Mouse (Mus musculus): ENCODE measurements at regions not wholly inside any gene's neighbourhood (a gene's known extent, or its start where the extent isn't known, plus 50 kb on each side); places are given as distances from the start of the nearest gene placed in this dataset.

DNA sequence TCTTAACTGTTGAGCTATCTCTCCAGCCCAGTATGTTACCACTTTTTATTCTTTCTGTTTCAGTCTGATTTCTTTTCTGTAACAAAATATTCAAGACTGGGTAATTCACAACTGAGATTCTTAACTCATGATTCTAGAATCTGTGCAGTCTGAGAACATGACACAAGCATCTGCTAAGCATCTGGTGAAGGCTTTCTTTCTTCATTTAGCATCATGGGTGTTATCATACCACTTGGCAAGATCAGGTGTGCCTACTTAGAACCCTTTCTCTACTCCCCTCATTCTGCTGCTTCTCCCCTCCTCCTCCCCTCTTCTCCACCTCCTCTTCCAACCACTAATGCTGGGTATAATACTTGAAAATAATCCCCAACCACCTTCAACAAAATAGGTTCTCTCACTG lies 62.1 kb upstream of the Pfn2 start:
- DNase-seq, result no peak

GRCm38 (mm10) chr3:57911831-57912596 lies 64.1 kb upstream of the Pfn2 start:
- no peak for DNase-seq

DNA sequence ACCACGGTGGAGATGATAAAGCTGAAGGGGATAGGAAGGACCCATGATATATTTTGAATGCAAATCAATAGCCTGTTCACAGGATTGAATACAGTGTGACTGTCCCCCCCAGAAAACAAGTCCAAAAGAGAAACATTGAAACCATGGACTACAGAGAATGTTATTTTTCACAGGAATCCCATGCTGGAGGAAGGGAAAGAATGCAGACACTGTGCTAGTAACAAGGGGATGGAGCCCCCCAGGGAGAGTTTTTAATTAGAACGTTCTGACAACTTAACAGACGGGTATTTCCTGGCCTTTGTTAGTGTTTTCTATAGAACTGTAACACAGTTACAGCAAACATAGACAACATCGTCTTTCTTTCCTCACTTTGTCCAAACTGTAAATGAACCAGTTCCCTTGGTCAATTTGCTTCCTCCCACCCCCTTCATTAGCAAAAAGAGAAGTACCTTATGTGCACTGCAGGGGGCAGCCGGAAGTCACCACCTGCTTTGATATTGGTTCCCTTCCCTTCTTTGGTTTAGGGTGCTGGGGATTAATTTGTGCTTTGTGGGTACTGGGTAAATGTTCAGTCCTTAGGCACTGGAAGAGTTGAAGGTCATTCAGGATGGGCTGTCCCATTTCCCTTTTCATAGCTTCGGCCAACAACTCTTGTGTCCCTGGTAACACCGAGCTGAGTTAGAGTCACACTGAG lies 64.9 kb upstream of the Pfn2 start:
- DNase-seq, result no peak

DNA sequence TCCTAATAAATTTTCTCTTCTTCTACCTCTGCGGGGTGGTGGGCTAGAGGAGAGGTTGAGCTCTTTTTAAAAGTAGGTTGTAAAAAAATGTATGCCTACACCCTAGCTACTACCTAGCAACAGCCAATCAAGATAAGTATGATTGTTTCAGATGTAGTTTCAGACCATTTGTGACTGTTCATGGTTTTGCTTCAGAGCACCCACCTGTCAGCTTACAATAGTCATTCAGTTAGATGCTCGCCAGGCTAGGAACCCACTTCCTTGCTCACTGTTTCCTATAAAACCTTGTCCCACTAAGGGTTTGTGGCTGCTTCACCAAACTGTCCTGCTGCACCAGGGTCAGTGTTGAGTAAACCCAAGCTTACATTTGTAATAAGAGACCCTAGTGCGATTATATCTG lies 66.8 kb upstream of the Pfn2 start:
- DNase-seq, result no peak

DNA sequence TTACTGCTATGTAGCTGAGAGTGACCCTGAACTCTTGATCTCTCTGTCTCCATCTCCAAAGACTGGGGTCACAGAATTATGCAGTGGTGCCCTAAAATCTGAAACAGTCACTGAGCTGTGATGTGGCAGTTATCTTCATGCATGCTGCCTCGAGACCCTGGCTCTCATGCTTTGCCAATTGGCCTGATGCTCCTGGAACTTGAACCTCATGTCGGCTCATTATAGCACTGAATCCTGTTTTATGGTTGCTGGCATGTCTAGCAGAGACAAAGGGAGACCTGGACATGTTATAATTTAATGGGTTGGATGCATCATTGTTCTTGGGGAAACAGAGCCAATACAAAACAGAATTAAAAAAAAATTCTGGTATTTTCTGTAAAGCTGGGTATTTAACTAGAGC lies 71.0 kb upstream of the Pfn2 start:
- DNase-seq, result no peak

GRCm38 (mm10) chr3:57919390-57920089 lies 71.7 kb upstream of the Pfn2 start:
- no peak for DNase-seq

DNA sequence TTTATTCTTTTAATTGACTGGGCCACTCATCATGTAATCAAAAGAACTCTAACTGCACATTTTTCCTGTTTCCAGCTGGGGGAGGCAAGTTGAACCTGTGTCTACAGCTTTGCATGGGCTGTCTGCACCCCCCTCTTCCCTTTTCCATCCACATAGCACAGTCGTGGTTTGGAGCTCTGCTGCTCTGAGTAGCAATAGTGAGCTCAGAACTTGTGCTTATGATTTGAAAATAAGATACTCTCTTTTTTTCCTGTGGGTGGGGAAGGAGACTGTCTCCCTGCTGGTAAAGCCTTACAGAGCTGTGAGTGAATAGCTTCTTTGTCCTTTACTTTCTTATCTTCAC lies 72.2 kb upstream of the Pfn2 start:
- DNase-seq, result no peak

GRCm38 (mm10) chr3:57921071-57921882 lies 73.4 kb upstream of the Pfn2 start:
- no peak for DNase-seq

GRCm38 (mm10) chr3:57923061-57923460 lies 75.2 kb upstream of the Pfn2 start:
- no peak for DNase-seq

DNA sequence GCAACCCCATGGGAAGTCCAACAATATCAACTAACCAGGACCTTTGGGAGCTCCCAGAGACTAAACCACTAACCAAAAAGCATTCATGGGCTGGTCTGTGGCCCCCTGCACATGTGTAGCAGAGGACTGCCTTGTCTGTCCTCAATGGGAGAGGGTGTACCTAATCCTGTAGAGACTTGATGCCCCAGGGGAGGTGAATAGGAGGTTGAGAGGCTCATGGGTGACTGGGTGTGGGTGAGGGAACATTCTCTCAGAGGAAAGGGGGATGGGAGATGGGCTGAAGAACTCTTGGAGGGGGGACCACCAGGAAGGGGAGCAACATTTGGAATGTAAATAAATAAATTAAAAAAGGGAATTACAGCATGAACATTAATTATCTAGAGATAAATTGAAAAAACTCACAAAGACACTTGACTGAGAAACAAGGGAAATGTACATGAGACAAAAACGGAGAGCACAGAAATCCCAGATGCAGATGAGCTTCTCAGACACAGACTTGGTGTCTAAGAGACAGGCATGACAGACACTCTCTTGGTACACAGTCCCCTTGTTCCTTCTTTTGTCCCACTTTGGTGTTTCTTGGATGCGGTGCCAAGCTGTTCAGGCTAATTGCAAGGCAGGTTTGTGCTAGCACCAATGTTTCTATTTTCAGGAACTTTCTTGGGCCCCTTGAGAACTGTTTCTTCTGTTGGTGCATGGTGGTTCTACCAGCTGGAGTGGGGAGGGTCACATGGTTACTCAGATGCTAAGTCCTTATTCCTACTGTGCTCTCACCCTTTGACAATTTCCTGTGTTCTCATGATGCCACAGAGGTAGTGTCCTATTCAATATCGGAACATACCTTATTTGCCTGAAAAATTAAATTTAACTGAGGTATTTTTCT lies 85.0 kb upstream of the Pfn2 start:
- DNase-seq, result no peak

DNA sequence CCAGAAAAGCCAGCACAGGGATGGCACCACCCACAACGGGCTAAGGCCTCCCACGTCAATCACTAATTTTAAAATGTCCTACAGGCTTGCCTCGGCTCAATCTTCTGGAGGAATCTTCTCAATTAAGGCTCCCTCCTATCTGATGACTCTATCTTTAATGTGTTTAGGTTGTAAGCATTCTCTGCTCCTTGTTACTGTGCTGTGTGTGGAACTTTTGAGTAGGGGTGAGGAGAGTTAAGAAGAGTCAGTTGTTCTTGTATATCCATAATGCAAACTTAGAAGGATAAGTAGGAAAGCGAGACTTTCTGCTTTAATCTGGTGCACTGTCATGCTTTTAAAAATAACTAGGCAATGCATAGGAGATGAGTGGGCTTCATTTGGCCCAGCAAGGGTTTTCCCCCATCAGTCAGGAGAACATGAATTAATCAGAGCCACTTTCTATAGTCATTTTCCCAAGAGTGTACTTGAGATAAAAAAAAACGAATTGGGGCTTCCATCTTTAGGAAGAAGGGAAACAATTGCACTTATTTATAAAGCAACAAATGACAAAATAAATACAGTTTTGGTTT lies 87.2 kb upstream of the Pfn2 start:
- no peak for DNase-seq

- no peak for DNase-seq
Measured at GRCm38 (mm10) chr3:57940504-57941381, 92.9 kb upstream of the Pfn2 start.

- no peak for DNase-seq
Measured at GRCm38 (mm10) chr3:57944698-57945097, 96.8 kb upstream of the Pfn2 start.

- no peak for DNase-seq
Measured at GRCm38 (mm10) chr3:57945765-57946164, 97.9 kb upstream of the Pfn2 start.

GRCm38 (mm10) chr3:57947331-57947730 lies 99.5 kb upstream of the Pfn2 start:
- DNase-seq, result no peak

DNA sequence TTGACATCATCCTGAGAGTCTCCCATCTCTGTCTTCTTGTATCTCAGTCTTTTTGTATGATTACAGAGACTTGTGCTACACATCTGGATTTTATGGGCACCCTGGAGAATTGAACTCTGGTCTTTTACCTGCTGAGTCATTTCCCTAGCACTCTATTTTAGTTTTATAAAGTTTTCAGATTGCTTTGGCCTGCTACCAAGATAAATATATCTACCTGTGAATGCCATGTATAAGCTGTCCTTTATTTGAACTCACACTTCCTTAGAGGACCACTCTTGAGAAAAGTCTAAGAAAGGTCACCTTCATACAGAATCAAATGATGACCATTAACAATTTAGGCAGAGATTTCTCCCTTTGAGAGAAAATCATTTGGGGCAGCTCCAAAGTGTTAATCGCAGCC lies 100.8 kb upstream of the Pfn2 start:
- DNase-seq, result no peak

- DNase-seq, result no peak
Measured at GRCm38 (mm10) chr3:57950431-57951331, 102.8 kb upstream of the Pfn2 start.

GRCm38 (mm10) chr3:57951438-57951837 lies 103.6 kb upstream of the Pfn2 start:
- DNase-seq, result no peak

- DNase-seq, result no peak
Measured at GRCm38 (mm10) chr3:57957352-57957751, 109.5 kb upstream of the Pfn2 start.

- DNase-seq, result no peak
Measured at GRCm38 (mm10) chr3:57963965-57964364, 116.1 kb upstream of the Pfn2 start.
